Mouse (Mus musculus) myocyte (in vitro differentiated cells): ENCODE measurements around the gene Celsr2. TPM values are rescaled to one million over a fixed set of nuclear protein-coding genes. Genes with fewer than 3 reads are reported as not detected.

ENCODE experiments used
- H3K27me3 ChIP-seq: one replicate; pipeline ENCODE4 v1.6.1; 2011; ENCODE audit not compliant: control insufficient read depth, insufficient read depth, insufficient read length
- H3K36me3 ChIP-seq: one replicate; pipeline ENCODE4 v1.6.1; 2011; ENCODE audit not compliant: control insufficient read depth, insufficient read depth
- H3K4me2 ChIP-seq: one replicate; pipeline ENCODE4 v1.6.1; 2011; ENCODE audit warnings: low read depth, control low read depth
- H3K4me3 ChIP-seq: one replicate; pipeline ENCODE4 v1.5.1; 2011; ENCODE audit warnings: mild to moderate bottlenecking, control low read depth, moderate library complexity
- H3K79me2 ChIP-seq: one replicate; pipeline ENCODE4 v1.6.1; 2011; ENCODE audit not compliant: control insufficient read depth, insufficient read depth
- H3ac ChIP-seq: one replicate; pipeline ENCODE4 v1.6.1; 2011; ENCODE audit not compliant: control insufficient read depth, insufficient read length
- CEBPB ChIP-seq: IDR thresholded peaks from 2 replicates; pipeline ENCODE4 v1.6.1; 2011; ENCODE audit warnings: mild to moderate bottlenecking, moderate library complexity; ENCODE audit not compliant: poor library complexity, insufficient read depth, severe bottlenecking
- E2F4 ChIP-seq: IDR thresholded peaks from one replicate; pipeline ENCODE4 v1.6.1; 2011; ENCODE audit warnings: mild to moderate bottlenecking, control low read depth, moderate library complexity; ENCODE audit not compliant: insufficient read depth
- MAX ChIP-seq: IDR thresholded peaks from one replicate; pipeline ENCODE4 v1.6.1; 2011; ENCODE audit warnings: low read depth, mild to moderate bottlenecking, control low read depth
- MYOD1 ChIP-seq, 3 experiments: IDR thresholded peaks; one replicate each; pipeline ENCODE4 v1.6.1; 2011; ENCODE audit warnings: control low read depth in 2 of 3, low read depth in 2 of 3, mild to moderate bottlenecking in 2 of 3, moderate library complexity in 1 of 3; ENCODE audit not compliant: insufficient read length in 2 of 3, control insufficient read depth in 1 of 3
- MYOG ChIP-seq, 3 experiments: IDR thresholded peaks; one replicate each; pipeline ENCODE4 v1.6.1; 2011; ENCODE audit warnings: control low read depth in 2 of 3, low read depth in 2 of 3, mild to moderate bottlenecking in 2 of 3; ENCODE audit not compliant: insufficient read length in 2 of 3, control insufficient read depth in 1 of 3, insufficient read depth in 1 of 3
- POLR2A ChIP-seq: IDR thresholded peaks from one replicate; pipeline ENCODE4 v1.6.1; 2011; ENCODE audit warnings: low read depth, mild to moderate bottlenecking, control low read depth, moderate library complexity; ENCODE audit not compliant: insufficient read length
- POLR2AphosphoS2 ChIP-seq: IDR thresholded peaks from one replicate; pipeline ENCODE4 v1.6.1; 2011; ENCODE audit warnings: low read depth, control low read depth; ENCODE audit not compliant: insufficient read length
- REST ChIP-seq: IDR thresholded peaks from one replicate; pipeline ENCODE4 v1.6.1; 2011; ENCODE audit warnings: mild to moderate bottlenecking, control low read depth, moderate library complexity; ENCODE audit not compliant: insufficient read depth, insufficient read length
- SRF ChIP-seq: IDR thresholded peaks from one replicate; pipeline ENCODE4 v1.6.1; 2011; ENCODE audit warnings: low read depth; ENCODE audit not compliant: control insufficient read depth, insufficient read length
- TCF12 ChIP-seq: IDR thresholded peaks from one replicate; pipeline ENCODE4 v1.6.1; 2011; ENCODE audit warnings: mild to moderate bottlenecking, control low read depth; ENCODE audit not compliant: poor library complexity, insufficient read depth, severe bottlenecking
- TCF3 ChIP-seq: IDR thresholded peaks from one replicate; pipeline ENCODE4 v1.6.1; 2011; ENCODE audit warnings: low read depth, control low read depth; ENCODE audit not compliant: insufficient read length
- USF1 ChIP-seq: IDR thresholded peaks from one replicate; pipeline ENCODE4 v1.6.1; 2011; ENCODE audit warnings: low read depth, mild to moderate bottlenecking, control low read depth, moderate library complexity
- polyA plus RNA-seq: library from polyadenylated mRNA; unstranded; fragments of >200 nt; fragmentation: generic; extraction: Trizol; gene quantifications from one replicate; pipeline ENCODE4 v1.2.1, GENCODE M21; 2012; ENCODE audit warnings: missing spikeins

Gene Celsr2
- polyA plus RNA-seq, 1 experiment, result not detected

DNA sequence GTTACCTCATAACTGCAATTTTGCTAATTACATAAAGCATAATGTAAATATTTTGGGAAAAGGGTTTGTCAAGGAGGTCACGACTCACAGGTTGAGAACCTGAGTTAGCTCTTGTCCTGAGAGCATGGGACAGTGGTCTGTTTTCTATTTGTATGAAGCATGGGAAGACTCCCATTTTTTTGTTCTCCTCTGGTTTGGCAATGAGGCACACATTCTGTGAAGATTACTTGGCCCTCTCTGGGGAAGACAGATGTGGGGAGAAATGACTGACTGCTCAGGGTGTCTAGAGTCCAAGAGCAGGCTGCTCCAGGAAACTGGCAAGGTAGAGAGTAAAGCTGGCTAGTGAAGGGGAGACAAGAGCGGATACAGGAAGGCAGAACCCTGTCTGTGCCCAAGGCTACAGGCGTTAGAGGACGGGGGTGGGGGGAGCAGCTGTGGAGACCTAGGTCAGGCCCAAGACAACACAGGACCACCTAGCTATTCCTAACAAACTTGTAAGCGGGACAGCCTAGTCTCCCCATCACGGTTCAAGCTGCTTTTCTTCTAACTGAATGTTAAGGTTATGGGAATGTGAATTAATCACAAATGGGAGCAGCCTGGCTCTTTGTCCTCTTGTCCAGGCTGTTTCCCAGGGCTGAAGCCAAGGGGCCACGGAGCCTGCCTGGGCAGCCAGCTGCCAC, 9.7 kb upstream of the Celsr2 start:
- no peaks in the 10 kb centered on the region for H3K79me2 ChIP-seq
- H3ac ChIP-seq, result no peak overlapping the region
- TF ChIP-seq E2F4, result no peak
- no peak for TF ChIP-seq USF1
- TF ChIP-seq CEBPB, result no peak
- TF ChIP-seq POLR2AphosphoS2, result no peak
- TF ChIP-seq MAX, result no peak
- no peak for TF ChIP-seq TCF12
- no peak for TF ChIP-seq SRF
- TF ChIP-seq MYOG (IDR thresholded peaks at IDR 0.05; ENCODE audit: control insufficient read depth in 1 of 3, insufficient read depth in 1 of 3, insufficient read length in 2 of 3, low read depth in 2 of 3), result no peak
- TF ChIP-seq REST, result no peak
- no peak for TF ChIP-seq MYOD1 (IDR thresholded peaks at IDR 0.05; ENCODE audit: control insufficient read depth in 1 of 3, insufficient read length in 2 of 3, low read depth in 2 of 3)
- peaks cover 46% of the 10 kb centered on the region for H3K36me3 ChIP-seq
- peaks cover 5% of the 10 kb centered on the region for H3K27me3 ChIP-seq
- no peak overlapping the region for H3K4me2 ChIP-seq
- H3K4me3 ChIP-seq, result no peak overlapping the region

GRCm38 (mm10) chr3:108423844-108424801, 8.8 kb upstream of the Celsr2 start:
- no peaks in the 10 kb centered on the region for H3K79me2 ChIP-seq
- TF ChIP-seq TCF12 (no peak), E2F4 (no peak), SRF (no peak), POLR2A (peak; percentile 30), POLR2AphosphoS2 (peak; percentile 94), MYOD1 (IDR thresholded peaks at IDR 0.05; ENCODE audit: control insufficient read depth in 1 of 3, insufficient read length in 2 of 3, low read depth in 2 of 3) (no peak), MYOG (IDR thresholded peaks at IDR 0.05; ENCODE audit: control insufficient read depth in 1 of 3, insufficient read depth in 1 of 3, insufficient read length in 2 of 3, low read depth in 2 of 3) (no peak), MAX (no peak)

GRCm38 (mm10) chr3:108423006-108423405, 7.7 kb upstream of the Celsr2 start:
- Histone ChIP-seq H3K27me3 (peaks cover 10% of the 10 kb centered on the region), H3K4me2 (no peak overlapping the region), H3K36me3 (peaks cover 27% of the 10 kb centered on the region), H3K79me2 (no peaks in the 10 kb centered on the region), H3ac (no peak overlapping the region), H3K4me3 (no peak overlapping the region)
- TF ChIP-seq MYOD1 (IDR thresholded peaks at IDR 0.05; ENCODE audit: control insufficient read depth in 1 of 3, insufficient read length in 2 of 3, low read depth in 2 of 3) (no peak), SRF (no peak), CEBPB (no peak), USF1 (no peak), E2F4 (no peak), POLR2AphosphoS2 (no peak), TCF3 (no peak), REST (no peak), MYOG (IDR thresholded peaks at IDR 0.05; ENCODE audit: control insufficient read depth in 1 of 3, insufficient read depth in 1 of 3, insufficient read length in 2 of 3, low read depth in 2 of 3) (no peak), POLR2A (no peak), TCF12 (no peak), MAX (no peak)

More at GRCm38 (mm10) chr3:108423844-108424801, 8.8 kb upstream of the Celsr2 start:
- peaks cover 37% of the 10 kb centered on the region for H3K36me3 ChIP-seq
- H3K27me3 ChIP-seq, result peaks cover 5% of the 10 kb centered on the region
- no peak overlapping the region for H3ac ChIP-seq
- no peak overlapping the region for H3K4me2 ChIP-seq
- H3K4me3 ChIP-seq, result no peak overlapping the region

DNA sequence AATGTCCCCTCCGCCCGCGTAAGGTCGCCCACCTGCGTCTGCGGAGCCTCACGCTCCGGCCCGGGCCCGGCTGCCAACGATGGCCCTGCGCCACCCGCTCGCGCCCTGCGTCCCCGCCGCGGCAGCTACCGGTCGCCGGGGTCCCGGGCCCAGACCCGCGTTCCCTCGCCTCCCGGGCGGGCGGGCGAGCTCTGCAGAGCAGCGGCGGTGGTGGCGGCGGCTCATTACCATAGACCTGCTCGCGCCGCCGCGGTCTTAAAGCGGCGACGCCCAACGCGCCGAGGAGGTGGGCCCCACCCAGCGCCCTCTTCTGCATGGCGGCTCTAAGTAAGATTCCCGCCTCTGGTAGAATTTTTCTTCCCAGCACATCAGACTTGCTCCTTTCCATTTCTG, 475 bp upstream of the Celsr2 start:
- H3K4me3 ChIP-seq, result no peak overlapping the region
- no peak overlapping the region for H3ac ChIP-seq
- peaks cover 49% of the 10 kb centered on the region for H3K27me3 ChIP-seq
- H3K4me2 ChIP-seq, result no peak overlapping the region
- H3K79me2 ChIP-seq, result no peaks in the 10 kb centered on the region
- H3K36me3 ChIP-seq, result no peaks in the 10 kb centered on the region
- no peak for TF ChIP-seq POLR2A
- no peak for TF ChIP-seq SRF
- no peak for TF ChIP-seq MYOG (IDR thresholded peaks at IDR 0.05; ENCODE audit: control insufficient read depth in 1 of 3, insufficient read depth in 1 of 3, insufficient read length in 2 of 3, low read depth in 2 of 3)
- TF ChIP-seq USF1, result no peak
